Mouse (Mus musculus): ENCODE measurements around the gene Nup210. TPM values are rescaled to one million over a fixed set of nuclear protein-coding genes. Genes with fewer than 3 reads are reported as not detected.

The Nup210 gene
- polyA plus RNA-seq, 1 experiment: 219 TPM

DNA sequence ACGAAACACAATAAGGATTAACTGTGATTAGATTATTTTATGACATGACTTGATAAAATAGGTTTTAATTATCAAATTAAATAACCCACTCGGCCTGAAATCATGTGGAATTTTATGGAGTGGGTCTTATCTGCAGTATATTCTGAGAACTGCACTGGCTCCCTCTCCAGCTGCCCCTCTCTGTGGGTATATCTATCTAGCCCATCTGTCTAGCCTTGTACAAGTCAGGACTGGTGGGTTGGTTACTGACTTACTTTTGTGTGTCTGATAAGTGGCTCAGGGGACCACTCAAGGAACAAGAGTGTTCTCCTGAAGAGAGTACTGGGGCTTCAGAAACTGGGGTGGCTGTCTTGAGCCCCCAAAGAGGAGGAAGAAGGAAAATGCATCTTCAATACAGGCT is 109.4 kb downstream of the Nup210 start:
- Histone ChIP-seq H3K27ac (ENCODE audit: control insufficient read depth, insufficient read depth, low read length) (no peak overlapping the region), H3K36me3 (ENCODE audit: control insufficient read depth, insufficient read depth, low read length) (no peaks in the 10 kb centered on the region), H3K4me3 (ENCODE audit: control insufficient read depth, insufficient read depth, low read length) (no peak overlapping the region), H3K4me1 (replicated peaks; ENCODE audit: control insufficient read depth, insufficient read depth, low read length) (no peaks in the 10 kb centered on the region), H3K27me3 (ENCODE audit: control insufficient read depth, insufficient read depth, low read length) (no peaks in the 10 kb centered on the region)
- TF ChIP-seq POLR2A (IDR thresholded peaks at IDR 0.05; ENCODE audit: control insufficient read depth, extremely low read depth, insufficient read depth, low read length, poor library complexity) (no peak), CTCF (IDR thresholded peaks at IDR 0.05; ENCODE audit: borderline replicate concordance, control insufficient read depth, extremely low read depth, insufficient read depth, low read length, poor library complexity) (no peak)
- no peak for DNase-seq
- 73% methylated on average over 2 of the region's 2 CpGs for WGBS

DNA sequence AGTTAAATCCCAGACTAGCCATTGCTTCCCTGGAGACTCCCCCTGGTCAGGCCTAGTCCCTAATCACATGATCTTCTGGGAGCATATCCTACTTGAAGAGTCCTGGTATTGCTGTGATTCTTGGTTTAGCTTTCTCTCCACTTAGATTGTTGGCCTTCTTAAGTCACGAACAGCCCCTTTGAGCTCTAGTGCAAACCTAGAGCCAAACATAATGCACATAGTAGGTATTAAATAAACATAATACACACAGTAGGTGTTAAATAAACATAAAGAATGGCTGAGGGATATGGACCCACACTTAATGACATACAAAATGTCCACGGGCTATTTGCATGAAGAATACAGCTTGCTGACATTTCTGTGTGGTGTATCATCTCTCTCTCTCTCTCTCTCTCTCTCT is 112.5 kb downstream of the Nup210 start:
- no peaks in the 10 kb centered on the region for H3K4me1 ChIP-seq (replicated peaks; ENCODE audit: control insufficient read depth, insufficient read depth, low read length)
- no peak overlapping the region for H3K4me3 ChIP-seq (ENCODE audit: control insufficient read depth, insufficient read depth, low read length)
- TF ChIP-seq CTCF (IDR thresholded peaks at IDR 0.05; ENCODE audit: borderline replicate concordance, control insufficient read depth, extremely low read depth, insufficient read depth, low read length, poor library complexity) (no peak), POLR2A (IDR thresholded peaks at IDR 0.05; ENCODE audit: control insufficient read depth, extremely low read depth, insufficient read depth, low read length, poor library complexity) (no peak)
- no peak overlapping the region for H3K27ac ChIP-seq (ENCODE audit: control insufficient read depth, insufficient read depth, low read length)
- no peaks in the 10 kb centered on the region for H3K36me3 ChIP-seq (ENCODE audit: control insufficient read depth, insufficient read depth, low read length)
- no peaks in the 10 kb centered on the region for H3K27me3 ChIP-seq (ENCODE audit: control insufficient read depth, insufficient read depth, low read length)
- no peak for DNase-seq
- 93% methylated on average over 2 of the region's 2 CpGs for WGBS

DNA sequence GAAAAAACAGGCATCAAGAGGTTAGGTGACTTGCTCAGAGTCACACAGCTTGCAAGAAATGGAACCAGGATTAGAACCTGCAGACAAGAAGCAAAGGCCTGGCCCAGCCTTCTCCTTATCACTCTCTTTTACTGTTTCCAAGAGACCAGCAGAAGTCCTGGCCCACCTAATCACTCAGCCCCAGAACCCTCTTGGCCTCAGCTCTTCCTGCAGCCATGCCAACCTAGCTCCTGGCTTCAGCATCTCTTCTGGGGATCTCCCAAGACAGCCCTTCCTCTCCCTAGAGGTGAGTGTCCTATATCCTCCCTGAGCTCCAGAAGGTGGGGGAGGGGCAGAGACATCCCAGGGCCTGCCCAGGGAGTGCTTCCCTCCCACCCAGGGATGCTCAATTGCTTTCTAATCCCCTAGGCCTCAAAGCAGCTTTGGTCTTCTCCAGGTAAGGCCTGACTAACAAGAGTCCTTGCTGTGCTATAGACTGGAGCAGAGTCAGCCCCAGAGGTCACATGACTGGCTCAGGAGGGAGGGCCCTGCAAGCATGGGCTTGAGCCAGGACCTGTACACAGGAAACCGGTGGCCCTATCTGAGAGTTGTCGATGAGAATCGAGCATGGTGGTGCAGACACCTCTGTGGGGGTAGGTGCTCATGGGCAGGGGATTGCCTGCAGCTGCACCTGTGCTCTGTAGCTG is 113.2 kb downstream of the Nup210 start:
- Histone ChIP-seq H3K4me1 (replicated peaks; ENCODE audit: control insufficient read depth, insufficient read depth, low read length) (no peaks in the 10 kb centered on the region), H3K4me3 (ENCODE audit: control insufficient read depth, insufficient read depth, low read length) (no peak overlapping the region), H3K27ac (ENCODE audit: control insufficient read depth, insufficient read depth, low read length) (no peak overlapping the region), H3K36me3 (ENCODE audit: control insufficient read depth, insufficient read depth, low read length) (no peaks in the 10 kb centered on the region), H3K27me3 (ENCODE audit: control insufficient read depth, insufficient read depth, low read length) (no peaks in the 10 kb centered on the region)
- TF ChIP-seq CTCF (IDR thresholded peaks at IDR 0.05; ENCODE audit: borderline replicate concordance, control insufficient read depth, extremely low read depth, insufficient read depth, low read length, poor library complexity): no peak
- TF ChIP-seq POLR2A (IDR thresholded peaks at IDR 0.05; ENCODE audit: control insufficient read depth, extremely low read depth, insufficient read depth, low read length, poor library complexity): no peak
- DNase-seq: no peak
- 4% methylated on average over 3 of the region's 3 CpGs for WGBS

DNA sequence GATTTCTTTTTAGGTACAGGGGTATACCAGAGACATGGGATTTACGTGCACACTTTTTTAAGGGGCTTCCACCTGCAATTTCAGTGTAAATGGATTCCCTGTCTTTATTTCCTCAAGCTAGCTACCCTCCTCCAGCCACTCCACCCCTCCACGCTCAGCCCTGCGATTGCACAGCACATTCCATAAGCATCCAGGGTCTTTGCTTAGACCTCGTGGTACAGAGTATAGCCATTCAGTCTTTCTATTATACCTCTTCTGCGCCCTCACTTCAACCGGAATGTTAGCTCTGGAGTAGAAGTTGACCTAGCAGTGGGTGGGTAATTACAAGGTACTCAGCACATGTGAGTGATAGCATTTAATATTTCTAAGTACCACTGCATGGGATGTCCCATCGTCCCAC is 115.1 kb downstream of the Nup210 start:
- 89% methylated on average over 7 of the region's 7 CpGs for WGBS
- H3K27me3 ChIP-seq (ENCODE audit: control insufficient read depth, insufficient read depth, low read length): no peaks in the 10 kb centered on the region
- no peak overlapping the region for H3K27ac ChIP-seq (ENCODE audit: control insufficient read depth, insufficient read depth, low read length)
- no peak for TF ChIP-seq CTCF (IDR thresholded peaks at IDR 0.05; ENCODE audit: borderline replicate concordance, control insufficient read depth, extremely low read depth, insufficient read depth, low read length, poor library complexity)
- H3K36me3 ChIP-seq (ENCODE audit: control insufficient read depth, insufficient read depth, low read length): no peaks in the 10 kb centered on the region
- no peak overlapping the region for H3K4me3 ChIP-seq (ENCODE audit: control insufficient read depth, insufficient read depth, low read length)
- no peaks in the 10 kb centered on the region for H3K4me1 ChIP-seq (replicated peaks; ENCODE audit: control insufficient read depth, insufficient read depth, low read length)
- DNase-seq: no peak

DNA sequence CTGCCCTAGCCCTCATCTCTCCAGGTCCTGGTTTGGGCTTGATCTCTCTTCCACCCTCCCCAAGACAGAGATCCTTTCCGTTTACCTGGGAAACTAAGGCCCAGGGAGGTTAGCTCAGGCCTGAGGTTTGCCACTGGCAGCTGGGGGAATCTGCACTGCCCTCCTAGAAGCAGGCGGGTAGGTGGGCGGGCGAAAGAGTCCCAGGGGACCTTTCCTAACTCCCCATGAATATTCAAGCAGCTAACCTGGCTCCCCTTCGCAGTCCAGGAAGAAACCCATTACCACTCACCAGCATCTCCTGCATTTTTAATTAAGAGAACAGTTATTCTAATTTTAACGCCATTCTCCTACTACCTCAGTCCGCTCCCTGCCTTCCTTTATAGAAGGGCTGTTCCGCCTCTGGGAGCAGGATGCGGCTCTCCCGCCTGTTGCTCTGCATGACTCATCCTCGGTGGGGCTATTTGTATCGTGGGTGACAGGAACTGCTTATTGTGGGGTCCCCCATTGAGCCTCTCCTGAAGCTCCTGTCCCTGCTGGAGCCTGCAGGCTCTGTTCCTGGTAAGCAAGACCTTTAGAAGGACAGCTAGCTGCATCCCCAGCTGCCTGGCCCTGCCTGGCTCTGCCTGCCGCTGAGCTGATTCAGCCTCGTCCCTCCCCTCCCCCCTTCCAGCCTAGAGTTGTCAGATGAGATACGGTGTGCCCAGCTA is 115.7 kb downstream of the Nup210 start:
- H3K27me3 ChIP-seq (ENCODE audit: control insufficient read depth, insufficient read depth, low read length): no peaks in the 10 kb centered on the region
- H3K27ac ChIP-seq (ENCODE audit: control insufficient read depth, insufficient read depth, low read length): no peak overlapping the region
- H3K4me1 ChIP-seq (replicated peaks; ENCODE audit: control insufficient read depth, insufficient read depth, low read length): no peaks in the 10 kb centered on the region
- H3K36me3 ChIP-seq (ENCODE audit: control insufficient read depth, insufficient read depth, low read length): no peaks in the 10 kb centered on the region
- DNase-seq: no peak
- 57% methylated on average over 15 of the region's 15 CpGs for WGBS
- no peak for TF ChIP-seq POLR2A (IDR thresholded peaks at IDR 0.05; ENCODE audit: control insufficient read depth, extremely low read depth, insufficient read depth, low read length, poor library complexity)
- H3K4me3 ChIP-seq (ENCODE audit: control insufficient read depth, insufficient read depth, low read length): no peak overlapping the region

DNA sequence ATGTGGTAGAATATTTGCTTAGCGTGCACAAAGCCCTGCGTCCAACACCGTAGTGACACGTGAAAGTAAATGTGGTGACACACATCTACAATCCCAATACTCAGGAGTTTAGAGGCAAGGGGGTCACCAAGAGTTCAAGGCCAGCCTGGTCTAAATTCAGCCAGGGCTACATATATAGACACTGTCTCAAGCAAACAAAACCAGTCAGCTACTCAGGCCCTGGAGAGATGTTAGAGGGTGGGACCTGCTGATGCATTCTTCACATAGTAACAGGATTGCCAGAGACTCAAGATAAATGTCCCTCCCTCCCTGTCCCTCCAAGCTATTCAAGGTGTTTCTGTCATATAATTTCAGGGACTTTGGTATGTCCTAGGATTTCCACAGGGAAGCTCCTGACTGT is 117.5 kb downstream of the Nup210 start:
- Histone ChIP-seq H3K27ac (ENCODE audit: control insufficient read depth, insufficient read depth, low read length) (no peak overlapping the region), H3K4me1 (replicated peaks; ENCODE audit: control insufficient read depth, insufficient read depth, low read length) (no peaks in the 10 kb centered on the region), H3K27me3 (ENCODE audit: control insufficient read depth, insufficient read depth, low read length) (no peaks in the 10 kb centered on the region), H3K36me3 (ENCODE audit: control insufficient read depth, insufficient read depth, low read length) (no peaks in the 10 kb centered on the region), H3K4me3 (ENCODE audit: control insufficient read depth, insufficient read depth, low read length) (no peak overlapping the region)
- WGBS: 95% methylated on average over 4 of the region's 4 CpGs
- DNase-seq: no peak
- TF ChIP-seq CTCF (IDR thresholded peaks at IDR 0.05; ENCODE audit: borderline replicate concordance, control insufficient read depth, extremely low read depth, insufficient read depth, low read length, poor library complexity) (no peak), POLR2A (IDR thresholded peaks at IDR 0.05; ENCODE audit: control insufficient read depth, extremely low read depth, insufficient read depth, low read length, poor library complexity) (no peak)

DNA sequence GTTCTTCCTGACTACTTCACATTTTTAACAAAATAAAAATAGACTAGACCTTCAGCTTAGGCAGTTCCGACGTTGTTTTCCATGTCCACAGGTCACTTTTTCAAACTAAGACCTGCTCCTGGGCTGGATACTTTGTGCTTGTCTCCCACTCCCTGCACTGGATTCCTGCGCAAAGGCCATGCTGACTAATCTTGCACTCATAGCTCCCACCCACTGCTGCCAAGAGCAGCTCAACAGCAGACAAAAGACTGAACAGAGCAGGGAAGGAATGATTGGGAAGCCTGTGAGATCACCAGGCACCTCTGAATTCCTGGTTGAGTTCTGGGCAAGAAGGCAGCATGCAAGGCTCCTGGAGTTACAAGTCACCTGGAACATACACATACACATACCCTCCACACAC is 119.6 kb downstream of the Nup210 start:
- no peak for TF ChIP-seq CTCF (IDR thresholded peaks at IDR 0.05; ENCODE audit: borderline replicate concordance, control insufficient read depth, extremely low read depth, insufficient read depth, low read length, poor library complexity)
- no peak for TF ChIP-seq POLR2A (IDR thresholded peaks at IDR 0.05; ENCODE audit: control insufficient read depth, extremely low read depth, insufficient read depth, low read length, poor library complexity)
- H3K36me3 ChIP-seq (ENCODE audit: control insufficient read depth, insufficient read depth, low read length): no peaks in the 10 kb centered on the region
- H3K27me3 ChIP-seq (ENCODE audit: control insufficient read depth, insufficient read depth, low read length): no peaks in the 10 kb centered on the region
- H3K4me1 ChIP-seq (replicated peaks; ENCODE audit: control insufficient read depth, insufficient read depth, low read length): no peaks in the 10 kb centered on the region
- WGBS: 90% methylated on average over 3 of the region's 3 CpGs
- no peak for DNase-seq
- H3K27ac ChIP-seq (ENCODE audit: control insufficient read depth, insufficient read depth, low read length): no peak overlapping the region
- no peak overlapping the region for H3K4me3 ChIP-seq (ENCODE audit: control insufficient read depth, insufficient read depth, low read length)
